Mouse (Mus musculus): ENCODE results near the gene Serac1.

- TF ChIP-seq CTCF (IDR thresholded peaks at IDR 0.05; ENCODE audit: extremely low read depth, insufficient read depth, low read length) (no peak), POLR2A (IDR thresholded peaks at IDR 0.05; ENCODE audit: extremely low read depth, insufficient read depth, low read length) (no peak)
Measured at GRCm38 (mm10) chr17:6115085-6115484, 35.5 kb upstream of the Serac1 start.
